Mouse (Mus musculus) cerebellum, postnatal 10 days (tissue): ENCODE results near the gene Vmn1r15.

ENCODE experiments used
- DNase-seq, 2 experiments: peaks; one replicate each; pipeline ENCODE4 v3.0.0; 2021; ENCODE audit warnings: mixed read lengths in 2 of 2

Gene Vmn1r15

GRCm38 (mm10) chr6:57257652-57258051 lies at the start of gene Vmn1r15:
Gene Vmn1r15 (plus strand): TSS chr6:57257952.
- no peak for DNase-seq

- DNase-seq = no peak
These were observed 26.4 kb upstream of the Vmn1r15 start, which contains the start of gene Vmn1r14 for GRCm38 (mm10) chr6:57231386-57231785. Gene Vmn1r14 (plus strand): TSS chr6:57231686.

GRCm38 (mm10) chr6:57260990-57261389 lies 3.2 kb downstream of the Vmn1r15 start:
- no peak for DNase-seq

- no peak for DNase-seq
These were observed 14.1 kb downstream of the Vmn1r15 start for GRCm38 (mm10) chr6:57271881-57272280.

GRCm38 (mm10) chr6:57272517-57272916 lies 14.8 kb downstream of the Vmn1r15 start:
- no peak for DNase-seq

- DNase-seq = no peak
These were observed 21.2 kb downstream of the Vmn1r15 start for GRCm38 (mm10) chr6:57278952-57279351.
